In genomic region chr2:7378736-7379135, GRCm38 (mm10) we compare ENCODE assay signal across 25 mouse cellular contexts.
"Had no signal": no experiment of that assay in that cellular context is flagged by ENCODE, and none has a peak within 500 bp of the region (broad histone marks: within the 10 kb centered on the region; RNA-seq: fewer than 3 reads in every experiment).

No protein-coding gene starts in this region.

- H3K4me1 ChIP-seq: limb, embryonic 10.5 days; limb, embryonic 13.5 days; liver, embryonic 12.5 days; liver, embryonic 15.5 days; lung, embryonic 15.5 days; megakaryocyte, embryonic 14.5 days; midbrain, embryonic 10.5 days; midbrain, embryonic 13.5 days; neural tube, embryonic 13.5 days had no signal

- H3K27ac ChIP-seq: limb, embryonic 10.5 days; limb, embryonic 13.5 days; liver, embryonic 12.5 days; liver, embryonic 15.5 days; lung, embryonic 15.5 days; midbrain, embryonic 10.5 days; midbrain, embryonic 13.5 days; neural tube, embryonic 13.5 days had no signal

- H3K4me3 ChIP-seq: limb, embryonic 10.5 days; limb, embryonic 13.5 days; liver, embryonic 12.5 days; liver, embryonic 15.5 days; lung, embryonic 15.5 days; megakaryocyte, embryonic 14.5 days; midbrain, embryonic 10.5 days; midbrain, embryonic 13.5 days; myocyte; neural tube, embryonic 13.5 days had no signal

- H3K36me3 ChIP-seq: limb, embryonic 10.5 days; limb, embryonic 13.5 days; liver, embryonic 12.5 days; liver, embryonic 15.5 days; lung, embryonic 15.5 days; midbrain, embryonic 10.5 days; midbrain, embryonic 13.5 days; neural tube, embryonic 13.5 days had no signal

- H3K9me3 ChIP-seq: limb, embryonic 10.5 days; limb, embryonic 13.5 days; liver, embryonic 12.5 days; liver, embryonic 15.5 days; lung, embryonic 15.5 days; megakaryocyte, embryonic 14.5 days; midbrain, embryonic 10.5 days; midbrain, embryonic 13.5 days; neural tube, embryonic 13.5 days had no signal

- DNase-seq: kidney, adult 9 months; kidney, postnatal 14 days; kidney, postnatal 4 days; layer of hippocampus, adult 9-11 months; layer of hippocampus, postnatal 36 days; liver; lung, adult 18-20 months; lung, postnatal 10 days; lung, postnatal 36 days; retina, postnatal 1 day; right cerebral cortex, postnatal 25 days; spleen, adult 18-20 months; thymus, adult 18-20 months; thymus, postnatal 36 days had no signal

- H3K9ac ChIP-seq: limb, embryonic 13.5 days; liver, embryonic 12.5 days; liver, embryonic 15.5 days; lung, embryonic 15.5 days; midbrain, embryonic 13.5 days; neural tube, embryonic 13.5 days had no signal

- H3K27me3 ChIP-seq: limb, embryonic 13.5 days; liver, embryonic 12.5 days; liver, embryonic 15.5 days; lung, embryonic 15.5 days; megakaryocyte, embryonic 14.5 days; midbrain, embryonic 13.5 days; neural tube, embryonic 13.5 days had no signal

- H3K4me2 ChIP-seq: limb, embryonic 13.5 days; liver, embryonic 12.5 days; liver, embryonic 15.5 days; lung, embryonic 15.5 days; midbrain, embryonic 13.5 days; neural tube, embryonic 13.5 days had no signal

- ATAC-seq: liver, embryonic 12.5 days; midbrain, embryonic 13.5 days; midbrain, embryonic 16.5 days had no signal
